Mouse (Mus musculus) C2C12 (cell line): ENCODE measurements around the gene Rapgef2. TPM values are rescaled to one million over a fixed set of nuclear protein-coding genes. Genes with fewer than 3 reads are reported as not detected.

ENCODE experiments used
- H3K27me3 ChIP-seq: one replicate; pipeline ENCODE4 v1.6.1; 2011; ENCODE audit not compliant: control insufficient read depth, insufficient read depth, insufficient read length
- H3K36me3 ChIP-seq: one replicate; pipeline ENCODE4 v1.6.1; 2011; ENCODE audit not compliant: control insufficient read depth, insufficient read depth
- H3K4me3 ChIP-seq: one replicate; pipeline ENCODE4 v1.5.1; 2011; ENCODE audit warnings: mild to moderate bottlenecking, control low read depth; ENCODE audit not compliant: poor library complexity, insufficient read depth, severe bottlenecking
- H3K79me2 ChIP-seq: one replicate; pipeline ENCODE4 v1.6.1; 2011; ENCODE audit not compliant: control insufficient read depth, insufficient read depth
- H3K79me3 ChIP-seq: one replicate; pipeline ENCODE4 v1.6.1; 2011; ENCODE audit warnings: low read depth, control low read depth
- H3ac ChIP-seq: one replicate; pipeline ENCODE3; 2011; ENCODE audit warnings: low read depth; ENCODE audit not compliant: control insufficient read depth, insufficient read length
- CEBPB ChIP-seq: IDR thresholded peaks from one replicate; pipeline ENCODE4 v1.6.1; 2011; ENCODE audit warnings: low read depth, mild to moderate bottlenecking, control low read depth, moderate library complexity
- CTCF ChIP-seq: IDR thresholded peaks from one replicate; pipeline ENCODE4 v1.5.1; 2011; ENCODE audit not compliant: control insufficient read depth, insufficient read depth, insufficient read length
- FOSL1 ChIP-seq: IDR thresholded peaks from one replicate; pipeline ENCODE4 v1.8.0; 2011; ENCODE audit warnings: mild to moderate bottlenecking, low read length; ENCODE audit not compliant: poor library complexity, insufficient read depth, severe bottlenecking
- MAX ChIP-seq: IDR thresholded peaks from one replicate; pipeline ENCODE4 v1.6.1; 2011; ENCODE audit warnings: mild to moderate bottlenecking, control low read depth
- MYOD1 ChIP-seq: IDR thresholded peaks from one replicate; pipeline ENCODE4 v1.6.1; 2011; ENCODE audit warnings: low read depth; ENCODE audit not compliant: control insufficient read depth, insufficient read length
- MYOG ChIP-seq: IDR thresholded peaks from one replicate; pipeline ENCODE4 v1.6.1; 2011; ENCODE audit not compliant: control insufficient read depth, insufficient read length; ENCODE audit errors: extremely low read depth
- USF1 ChIP-seq: IDR thresholded peaks from one replicate; pipeline ENCODE4 v1.6.1; 2011; ENCODE audit warnings: low read depth, mild to moderate bottlenecking, control low read depth, moderate library complexity
- polyA plus RNA-seq: library from polyadenylated mRNA; unstranded; fragments of >200 nt; fragmentation: generic; extraction: Trizol; gene quantifications from one replicate; pipeline ENCODE4 v1.2.1, GENCODE M21; 2012; ENCODE audit warnings: missing spikeins

Rapgef2 gene
- polyA plus RNA-seq, 1 experiment, result 5.6 TPM

DNA sequence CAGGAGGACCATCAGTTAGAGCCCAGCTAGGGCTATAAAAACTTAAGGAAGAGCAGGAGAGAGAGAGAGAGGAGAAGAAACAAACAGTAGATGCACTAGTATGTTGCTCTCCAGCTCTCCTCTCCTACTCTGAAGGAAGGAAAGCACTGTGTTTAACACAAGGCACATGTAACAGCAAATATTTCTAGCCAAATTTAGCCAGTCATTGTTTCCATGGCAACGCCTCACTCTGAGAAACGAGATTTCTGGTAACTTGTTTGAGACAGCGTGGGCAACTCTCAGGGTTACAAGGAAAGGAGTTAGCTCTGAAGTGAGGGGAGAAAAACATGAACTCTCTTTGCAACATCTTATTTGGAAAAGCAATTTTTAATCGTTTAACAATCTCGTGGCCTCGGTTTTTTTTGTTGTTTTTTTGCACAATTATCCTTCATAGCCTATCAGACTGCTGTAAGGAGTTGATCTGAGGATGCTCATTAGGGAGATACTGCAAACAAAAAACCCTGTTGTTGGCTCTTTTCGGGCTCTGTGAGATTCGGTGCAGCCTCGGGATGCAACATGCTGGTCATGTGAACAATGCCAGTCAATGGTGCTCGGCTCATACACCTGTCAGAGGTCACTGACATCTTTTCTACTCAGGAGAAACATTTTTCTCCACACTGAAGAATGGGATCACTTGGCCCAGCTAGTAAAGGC, 27.8 kb upstream of the Rapgef2 start:
- Histone ChIP-seq H3K4me3 (no peak overlapping the region), H3K79me2 (no peaks in the 10 kb centered on the region), H3ac (no peak overlapping the region), H3K36me3 (no peaks in the 10 kb centered on the region), H3K79me3 (no peaks in the 10 kb centered on the region), H3K27me3 (no peaks in the 10 kb centered on the region)
- no peak for TF ChIP-seq MYOD1
- no peak for TF ChIP-seq FOSL1
- TF ChIP-seq CTCF, result no peak
- no peak for TF ChIP-seq MYOG
- no peak for TF ChIP-seq USF1
- no peak for TF ChIP-seq CEBPB
- no peak for TF ChIP-seq MAX

DNA sequence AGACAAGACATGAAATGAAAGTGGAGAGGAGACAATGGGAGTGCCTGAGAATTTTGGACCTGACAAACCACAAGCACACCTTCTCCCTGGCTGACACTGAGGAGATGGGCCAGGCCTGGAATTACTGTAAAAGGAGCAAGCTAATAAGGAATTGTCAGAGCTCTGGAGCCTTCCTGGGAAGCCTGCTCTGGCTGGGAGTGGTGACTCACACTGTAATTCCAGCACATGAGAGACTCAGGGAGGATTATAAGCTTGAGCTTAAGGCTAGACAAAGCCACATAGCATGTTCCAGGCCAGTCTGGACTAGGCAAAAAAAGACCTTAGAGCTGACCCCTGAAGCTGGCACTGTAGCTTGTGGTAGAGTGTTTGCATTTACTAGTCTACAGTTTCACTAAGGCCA, 25.6 kb upstream of the Rapgef2 start:
- Histone ChIP-seq H3K79me2 (no peaks in the 10 kb centered on the region), H3K27me3 (no peaks in the 10 kb centered on the region)

DNA sequence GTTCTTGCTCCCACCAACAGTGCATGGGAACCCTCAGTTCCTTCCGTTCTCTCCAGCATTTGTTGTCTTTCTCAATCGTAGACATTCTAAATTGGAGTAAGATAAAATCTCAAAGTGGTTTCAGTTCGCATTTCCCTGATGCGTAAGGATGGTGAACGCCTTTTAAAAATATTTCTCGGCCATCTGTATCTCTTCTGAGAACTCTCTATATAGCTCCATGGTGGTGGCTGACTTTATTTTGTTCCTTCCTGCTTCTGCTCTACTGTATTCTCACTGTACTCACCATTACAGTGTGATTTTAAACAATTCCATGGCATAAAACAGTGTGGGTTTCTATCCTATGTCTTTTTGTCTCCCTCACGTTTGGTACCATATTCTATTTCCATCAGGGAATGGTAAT, 23.9 kb upstream of the Rapgef2 start:
- Histone ChIP-seq H3K27me3 (no peaks in the 10 kb centered on the region), H3K4me3 (no peak overlapping the region), H3K36me3 (no peaks in the 10 kb centered on the region), H3ac (no peak overlapping the region), H3K79me2 (no peaks in the 10 kb centered on the region), H3K79me3 (no peaks in the 10 kb centered on the region)
- no peak for TF ChIP-seq MYOD1

More for the DNA sequence above, 25.6 kb upstream of the Rapgef2 start:
- Histone ChIP-seq H3ac (no peak overlapping the region), H3K79me3 (no peaks in the 10 kb centered on the region), H3K4me3 (no peak overlapping the region), H3K36me3 (no peaks in the 10 kb centered on the region)
- TF ChIP-seq MYOD1 (no peak), CTCF (no peak), MAX (no peak), CEBPB (no peak), USF1 (no peak), MYOG (no peak), FOSL1 (no peak)

DNA sequence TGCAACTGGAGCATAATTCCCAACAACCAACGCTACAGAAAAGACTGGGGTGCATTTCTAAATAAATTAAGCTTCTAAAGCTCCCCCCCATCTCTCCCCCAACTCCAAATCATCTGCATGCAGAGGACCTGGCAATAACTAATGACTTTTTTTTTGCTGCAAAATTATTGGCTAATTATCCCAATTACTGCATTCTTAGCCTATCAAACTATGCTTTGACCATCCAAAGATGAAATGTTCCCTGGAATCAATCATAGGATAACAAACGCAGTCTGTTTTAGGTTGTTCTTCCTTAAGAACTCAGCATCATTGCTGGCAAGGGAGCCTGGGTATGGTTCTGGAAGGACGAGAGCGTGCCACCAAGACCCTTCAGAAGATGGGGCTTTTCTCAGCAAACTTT, 22.3 kb upstream of the Rapgef2 start:
- Histone ChIP-seq H3K4me3 (no peak overlapping the region), H3K79me3 (no peaks in the 10 kb centered on the region), H3K79me2 (no peaks in the 10 kb centered on the region), H3K27me3 (no peaks in the 10 kb centered on the region), H3ac (no peak overlapping the region), H3K36me3 (no peaks in the 10 kb centered on the region)
- TF ChIP-seq CTCF, result no peak
- no peak for TF ChIP-seq FOSL1
- TF ChIP-seq MYOG, result no peak
- TF ChIP-seq CEBPB, result no peak
- TF ChIP-seq MAX, result no peak
- no peak for TF ChIP-seq USF1
- no peak for TF ChIP-seq MYOD1

DNA sequence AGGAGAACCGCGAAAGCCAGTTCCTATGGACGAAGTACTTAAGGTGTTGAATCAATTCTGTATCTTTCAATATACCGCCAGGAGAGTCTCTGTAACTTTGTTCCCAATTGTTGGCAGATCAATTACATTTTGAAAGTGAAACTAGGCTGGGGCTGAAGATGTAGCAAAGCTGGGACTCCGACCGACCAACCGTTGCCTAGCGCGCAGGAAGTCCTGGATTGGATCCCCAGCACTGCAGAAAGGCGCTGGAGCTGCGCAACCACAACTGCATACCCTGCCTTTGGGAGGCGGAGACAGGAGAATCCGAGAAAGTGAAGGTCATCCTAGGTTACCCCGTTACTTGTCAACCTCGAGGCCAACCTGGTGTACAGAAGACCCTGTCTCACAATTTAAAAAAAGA, 13.1 kb upstream of the Rapgef2 start:
- Histone ChIP-seq H3K4me3 (no peak overlapping the region), H3ac (no peak overlapping the region), H3K79me2 (no peaks in the 10 kb centered on the region), H3K79me3 (no peaks in the 10 kb centered on the region), H3K36me3 (no peaks in the 10 kb centered on the region), H3K27me3 (no peaks in the 10 kb centered on the region)
- TF ChIP-seq CEBPB (no peak), CTCF (no peak), MYOD1 (no peak), MAX (no peak), FOSL1 (no peak), USF1 (no peak), MYOG (no peak)

DNA sequence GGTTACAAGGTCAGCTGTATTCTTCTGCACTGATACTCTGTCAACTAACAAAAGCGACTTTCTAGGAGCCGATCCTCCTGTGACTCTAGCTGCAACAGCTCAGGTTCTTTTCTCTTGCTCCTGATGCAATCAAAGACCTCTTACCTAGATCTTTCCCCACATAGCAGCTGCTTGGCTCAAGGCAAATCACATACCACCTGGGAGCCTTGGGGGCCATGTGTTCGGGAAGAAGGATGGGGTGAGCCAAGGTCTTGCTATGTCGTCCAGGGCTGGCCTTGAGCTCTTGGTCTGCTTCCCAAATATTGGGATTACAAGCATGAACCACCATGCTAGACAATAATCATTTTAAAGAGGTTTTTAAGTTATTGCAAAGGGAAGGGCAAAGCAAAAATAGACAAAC, 11.0 kb upstream of the Rapgef2 start:
- H3K27me3 ChIP-seq, result no peaks in the 10 kb centered on the region
- H3ac ChIP-seq, result no peak overlapping the region
- no peak overlapping the region for H3K4me3 ChIP-seq
- TF ChIP-seq MYOG (no peak), MAX (no peak), MYOD1 (no peak), CEBPB (no peak), USF1 (no peak), FOSL1 (no peak), CTCF (no peak)
- no peaks in the 10 kb centered on the region for H3K79me2 ChIP-seq
- no peaks in the 10 kb centered on the region for H3K79me3 ChIP-seq
- H3K36me3 ChIP-seq, result no peaks in the 10 kb centered on the region
